Mouse (Mus musculus) heart, embryonic 12.5 days (tissue): ENCODE data around the gene Dync1h1. TPM values are rescaled to one million over a fixed set of nuclear protein-coding genes. Genes with fewer than 3 reads are reported as not detected.
"Not testable (repeated sequence)": the region's sequence is repeated elsewhere in the genome, so short reads cannot be mapped to it uniquely, and the experiment has no call there.

Experiments
- ATAC-seq: fragments of 200-750 bp; cut with Nextera tagmentation; 2 replicates; pipeline ENCODE4 v1.8.0; 2017; ENCODE audit warnings: moderate TSS enrichment, moderate library complexity; ENCODE audit not compliant: insufficient number of reproducible peaks, low FRiP score
- H3K27ac ChIP-seq: fragments of 300-500 bp; sonication (generic); 2 replicates; pipeline ENCODE4 v1.5.1; 2016; ENCODE audit warnings: mild to moderate bottlenecking, moderate library complexity; ENCODE audit not compliant: poor library complexity, severe bottlenecking
- H3K27me3 ChIP-seq: fragments of 300-500 bp; sonication (generic); replicated peaks from 2 replicates; pipeline ENCODE4 v1.6.1; 2016; ENCODE audit warnings: mild to moderate bottlenecking, moderate library complexity
- H3K36me3 ChIP-seq: fragments of 300-500 bp; sonication (generic); 2 replicates; pipeline ENCODE4 v1.6.1; 2016; ENCODE audit warnings: mild to moderate bottlenecking, moderate library complexity
- H3K4me1 ChIP-seq: fragments of 300-500 bp; sonication (generic); replicated peaks from 2 replicates; pipeline ENCODE4 v1.6.1; 2016; ENCODE audit warnings: mild to moderate bottlenecking
- H3K4me2 ChIP-seq: fragments of 300-500 bp; sonication (generic); 2 replicates; pipeline ENCODE4 v1.6.1; 2016; ENCODE audit warnings: mild to moderate bottlenecking, moderate library complexity
- H3K4me3 ChIP-seq: fragments of 300-500 bp; sonication (generic); 2 replicates; pipeline ENCODE4 v1.5.1; 2016; ENCODE audit warnings: mild to moderate bottlenecking
- H3K9ac ChIP-seq: fragments of 300-500 bp; sonication (generic); 2 replicates; pipeline ENCODE4 v1.6.1; 2016; ENCODE audit warnings: mild to moderate bottlenecking, moderate library complexity
- H3K9me3 ChIP-seq: fragments of 300-500 bp; sonication (generic); replicated peaks from 2 replicates; pipeline ENCODE4 v1.6.1; 2016; ENCODE audit warnings: mild to moderate bottlenecking, moderate library complexity
- WGBS: fragments of 180-500 bp; shearing (Covaris S2); methylation state at CpG from one replicate; pipeline ENCODE4 v1.1.7; 2016; 5-methylcytosine and 5-hydroxymethylcytosine counted together
- polyA plus RNA-seq: library from polyadenylated mRNA; unstranded; fragments of >200 nt; fragmentation: Nextera tagmentation; extraction: Ambion mirVana; gene quantifications from 2 replicates; pipeline ENCODE4 v1.2.1, GENCODE M21; 2016

Gene Dync1h1
- polyA plus RNA-seq, 1 experiment from 2014 or later = 48.2 TPM

DNA sequence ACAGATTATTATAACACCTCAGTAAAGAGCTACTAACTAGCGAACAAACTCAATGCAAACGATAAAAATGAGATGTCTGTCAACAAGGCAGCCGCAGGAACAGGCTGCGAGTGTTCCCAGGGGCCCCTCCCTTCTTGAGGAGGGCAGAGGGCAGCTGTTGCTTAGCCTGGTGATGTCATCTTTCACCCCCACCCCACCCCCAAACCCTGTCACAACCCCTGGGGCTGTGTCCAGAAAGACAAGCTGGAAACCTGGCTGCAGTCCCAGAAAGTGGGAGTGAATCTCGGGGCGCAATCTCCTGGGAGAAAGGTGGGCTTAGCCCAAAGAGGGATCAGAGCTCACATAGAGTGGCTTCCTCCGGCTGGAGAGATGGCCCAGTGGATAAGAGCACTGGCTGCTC lies 79.9 kb downstream of the Dync1h1 start:
- no peaks in the 10 kb centered on the region for H3K9me3 ChIP-seq
- no peak overlapping the region; the same call in 1 of the 2 replicates for H3K9ac ChIP-seq
- H3K4me3 ChIP-seq = no peak overlapping the region
- 27% methylated on average over 7 of the region's 7 CpGs for WGBS
- H3K4me2 ChIP-seq = no peak overlapping the region
- H3K27me3 ChIP-seq = no peaks in the 10 kb centered on the region
- peaks cover 5% of the 10 kb centered on the region for H3K4me1 ChIP-seq
- no peak for ATAC-seq
- no peak overlapping the region for H3K27ac ChIP-seq
- 0 out of 2 replicates have a peak, but pooled peaks cover 2% of the 10 kb centered on the region for H3K36me3 ChIP-seq

DNA sequence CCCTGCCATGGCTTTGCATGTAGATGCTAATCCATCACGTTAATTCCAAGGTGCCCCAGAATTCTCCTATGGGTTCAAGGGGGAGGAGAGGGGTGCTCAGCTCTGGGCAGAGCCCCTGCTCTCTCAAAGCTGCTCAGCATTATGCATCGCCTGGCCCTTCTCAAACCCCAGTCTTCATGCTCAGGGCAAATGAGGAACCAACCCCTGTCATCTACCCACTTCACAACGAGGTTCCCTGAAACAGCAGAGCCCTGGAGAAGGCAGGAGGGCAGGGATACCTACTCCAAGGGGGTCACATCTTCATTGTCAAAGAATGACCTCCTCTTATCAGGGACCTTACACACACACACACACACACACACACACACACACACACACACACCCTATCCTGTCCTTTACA lies 80.6 kb downstream of the Dync1h1 start:
- H3K9me3 ChIP-seq = no peaks in the 10 kb centered on the region
- no peak overlapping the region for H3K27ac ChIP-seq
- peaks cover 5% of the 10 kb centered on the region for H3K4me1 ChIP-seq
- H3K4me3 ChIP-seq = no peak overlapping the region
- no peak overlapping the region for H3K4me2 ChIP-seq
- no peak for ATAC-seq
- H3K27me3 ChIP-seq = no peaks in the 10 kb centered on the region
- no peak overlapping the region for H3K9ac ChIP-seq
- 0 out of 2 replicates have a peak, but pooled peaks cover 9% of the 10 kb centered on the region for H3K36me3 ChIP-seq
- 61% methylated on average over 3 of the region's 3 CpGs for WGBS

DNA sequence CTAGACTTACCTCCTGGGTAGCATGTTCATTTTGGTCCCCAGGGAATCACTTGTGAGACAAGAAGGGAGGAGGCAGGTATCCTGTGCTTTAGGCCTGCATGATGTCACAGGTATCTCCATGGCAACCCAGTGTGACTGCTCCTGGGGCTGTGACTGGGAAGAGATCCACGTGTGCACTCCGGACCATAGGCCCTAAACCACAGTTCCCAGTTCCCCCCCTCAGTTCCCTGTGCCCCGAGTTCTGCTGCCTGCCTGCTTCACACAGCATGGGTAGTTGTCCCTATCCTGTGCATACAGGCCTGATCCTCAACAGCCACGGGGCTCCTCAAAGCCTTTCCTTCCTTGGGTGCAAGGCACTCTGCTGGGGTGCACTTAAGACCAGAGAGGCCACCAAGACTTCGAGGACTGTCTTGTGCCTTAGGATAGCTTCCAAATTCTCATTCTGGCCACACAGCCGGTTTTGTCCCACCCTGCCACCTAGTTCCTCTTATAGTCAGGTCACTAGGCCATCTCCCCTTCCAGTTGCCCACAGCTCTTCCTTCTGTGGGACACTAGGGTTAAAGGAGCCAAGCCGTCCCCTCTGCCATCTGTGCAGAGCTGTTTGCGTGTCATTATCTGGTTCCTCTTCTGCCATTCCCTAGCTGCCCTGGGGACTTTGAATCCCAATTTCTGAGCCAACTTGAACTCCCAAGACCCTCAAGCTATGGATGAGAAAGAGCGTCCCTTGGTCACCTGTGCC lies 81.5 kb downstream of the Dync1h1 start, which contains the start of gene 1700001K19Rik:
TSS of gene 1700001K19Rik (minus strand) at position 59 of the 739 bp plus-strand sequence.
- no peak within 1 kb of the TSS for H3K4me2 ChIP-seq
- 0 out of 2 replicates have a peak, but pooled peaks cover 12% of the 10 kb centered on the region for H3K36me3 ChIP-seq
- 73% methylated on average over 9 of the region's 9 CpGs for WGBS
- H3K27ac ChIP-seq = no peak within 1 kb of the TSS
- ATAC-seq = no peak
- H3K9ac ChIP-seq = no peak within 1 kb of the TSS
- no peak within 1 kb of the TSS for H3K4me3 ChIP-seq
- H3K4me1 ChIP-seq = peaks cover 12% of the 10 kb centered on the region
- H3K27me3 ChIP-seq = no peaks in the 10 kb centered on the region
- H3K9me3 ChIP-seq = no peaks in the 10 kb centered on the region

DNA sequence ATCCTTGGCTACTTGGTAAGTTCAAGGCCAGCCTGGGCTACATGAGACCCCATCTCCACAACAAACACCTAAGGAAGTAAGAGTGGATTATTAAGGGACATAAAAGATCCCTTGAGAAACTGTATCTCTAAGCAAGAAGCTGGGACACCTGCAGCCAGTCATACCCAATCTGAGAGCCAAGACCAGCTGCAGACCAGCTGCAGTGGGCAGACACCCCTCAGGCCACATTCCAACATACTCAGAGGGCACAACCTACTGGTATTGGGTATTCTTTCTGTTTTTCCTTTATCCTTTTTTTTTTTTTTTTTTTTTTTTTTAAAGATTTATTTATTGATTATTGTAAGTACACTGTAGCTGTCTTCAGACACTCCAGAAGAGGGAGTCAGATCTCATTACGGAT lies 82.3 kb downstream of the Dync1h1 start:
- 0 out of 2 replicates have a peak, but pooled peaks cover 12% of the 10 kb centered on the region for H3K36me3 ChIP-seq
- no peaks in the 10 kb centered on the region for H3K9me3 ChIP-seq
- no peaks in the 10 kb centered on the region for H3K27me3 ChIP-seq
- H3K9ac ChIP-seq = no peak overlapping the region
- no peak for ATAC-seq
- H3K4me1 ChIP-seq = peaks cover 20% of the 10 kb centered on the region
- no CpG with 5 or more reads among the region's 1 CpGs for WGBS
- no peak overlapping the region for H3K27ac ChIP-seq
- H3K4me2 ChIP-seq = no peak overlapping the region
- H3K4me3 ChIP-seq = no peak overlapping the region

DNA sequence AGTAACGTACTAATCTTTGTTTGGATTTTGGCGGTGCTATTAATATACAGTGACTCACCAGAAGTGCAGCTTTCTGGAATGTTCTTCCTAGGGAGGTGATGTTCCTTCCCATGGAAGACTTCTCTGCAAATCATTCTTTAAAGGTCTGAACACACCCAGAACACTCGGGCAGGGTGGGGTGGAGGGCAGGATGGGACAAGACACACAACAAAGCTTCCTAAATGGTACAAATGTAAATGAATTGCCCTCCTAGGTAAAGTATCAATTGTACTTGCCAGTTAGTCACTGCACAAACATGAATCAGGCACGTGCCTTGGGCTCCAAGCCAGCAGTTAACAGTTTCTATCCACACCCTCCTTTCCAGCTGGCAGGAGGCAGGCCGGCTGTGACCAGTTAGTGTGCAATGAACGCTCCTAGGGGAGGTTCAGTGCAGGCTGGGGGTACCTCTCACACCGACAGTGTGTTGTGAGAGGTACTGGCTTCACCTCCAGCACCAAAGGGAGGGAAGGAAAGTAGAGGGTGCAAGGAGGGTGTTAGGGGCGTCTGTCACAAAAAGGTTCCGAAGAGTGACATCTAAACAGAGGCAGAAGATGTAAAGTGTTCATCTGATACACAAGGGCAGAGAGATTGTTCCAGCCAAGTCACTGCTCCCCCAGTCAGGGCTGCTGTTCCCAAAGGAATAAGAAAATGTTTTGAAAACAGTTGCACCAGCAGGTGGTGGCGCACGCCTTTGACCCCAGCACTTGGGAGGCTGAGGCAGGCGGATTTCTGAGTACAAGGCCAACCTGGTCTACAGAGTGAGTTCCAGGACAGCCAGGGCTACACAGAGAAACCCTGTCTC lies 86.9 kb downstream of the Dync1h1 start:
- H3K4me3 ChIP-seq = no peak overlapping the region
- H3K27me3 ChIP-seq = no peaks in the 10 kb centered on the region
- H3K9me3 ChIP-seq = no peaks in the 10 kb centered on the region
- H3K27ac ChIP-seq = peak overlapping the region; percentile 93
- 0 out of 2 replicates have a peak overlapping the region, but pooled peaks have one; percentile 23 for H3K9ac ChIP-seq
- ATAC-seq = peak; percentile 78
- peaks cover 23% of the 10 kb centered on the region for H3K4me1 ChIP-seq
- peak overlapping the region; percentile 38 for H3K4me2 ChIP-seq
- WGBS = 49% methylated on average over 12 of the region's 12 CpGs
- peaks cover 46% of the 10 kb centered on the region for H3K36me3 ChIP-seq

DNA sequence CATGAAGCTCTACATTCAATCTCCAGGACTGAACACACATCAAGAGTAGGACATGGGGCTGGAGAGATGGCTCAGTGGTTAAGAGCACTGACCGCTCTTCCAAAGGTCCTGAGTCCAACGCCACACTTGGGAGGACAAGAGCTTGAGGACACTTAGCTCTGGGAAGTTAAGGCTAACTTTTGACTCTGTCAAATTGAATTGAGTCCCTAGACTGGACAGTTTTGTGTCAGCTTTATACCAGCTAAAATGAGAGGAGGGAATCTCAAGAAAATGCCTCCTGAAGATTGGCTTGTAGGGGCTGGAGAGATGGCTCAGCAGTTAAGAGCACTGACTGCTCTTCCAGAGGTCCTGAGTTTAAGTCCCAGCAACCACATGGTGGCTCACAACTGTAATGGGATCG lies 87.7 kb downstream of the Dync1h1 start:
- not testable (repeated sequence) for H3K27me3 ChIP-seq, H3K9ac ChIP-seq, ATAC-seq, H3K9me3 ChIP-seq, H3K4me2 ChIP-seq, H3K4me3 ChIP-seq
- peak overlapping the region; percentile 93 for H3K27ac ChIP-seq
- H3K36me3 ChIP-seq = peaks cover 52% of the 10 kb centered on the region
- H3K4me1 ChIP-seq = peaks cover 23% of the 10 kb centered on the region
- WGBS = 88% methylated on average over 3 of the region's 3 CpGs

DNA sequence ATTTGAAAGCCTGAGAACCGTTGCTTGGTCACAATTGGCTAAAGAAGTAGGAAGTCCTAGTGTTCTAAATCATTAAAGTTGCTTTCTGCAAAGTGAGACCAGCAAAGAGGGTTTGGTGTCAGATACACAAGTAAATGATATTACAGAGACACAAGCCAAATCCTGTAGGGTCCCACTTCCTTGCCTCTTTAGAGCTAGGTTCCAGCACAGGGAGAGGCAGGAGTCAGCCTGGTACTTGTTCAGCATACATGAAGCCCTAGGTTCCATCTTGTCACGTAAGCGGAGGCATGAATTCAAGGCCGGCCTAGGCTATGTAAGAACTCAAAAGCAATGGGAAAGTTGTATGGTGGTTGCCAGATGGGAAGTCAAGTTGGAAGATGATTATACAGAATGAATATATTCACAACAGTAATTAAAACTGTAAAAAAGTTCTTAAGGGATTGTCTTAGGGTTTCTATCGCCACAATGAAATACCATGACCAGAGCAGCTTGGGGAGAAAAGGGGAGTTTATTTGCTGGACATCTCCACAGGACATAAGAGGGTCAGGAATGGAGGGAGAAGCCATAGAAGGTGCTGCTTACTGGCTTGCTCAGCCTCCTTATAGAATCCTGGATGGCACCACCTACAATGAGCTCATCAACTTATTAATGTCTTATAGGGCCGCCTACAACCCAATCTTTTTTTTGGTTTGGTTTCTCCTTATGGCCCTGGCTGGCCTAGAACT lies 88.8 kb downstream of the Dync1h1 start:
- Histone ChIP-seq H3K27ac (no peak overlapping the region), H3K4me3 (no peak overlapping the region), H3K4me1 (peaks cover 30% of the 10 kb centered on the region), H3K27me3 (no peaks in the 10 kb centered on the region), H3K4me2 (no peak overlapping the region), H3K9me3 (no peaks in the 10 kb centered on the region), H3K9ac (no peak overlapping the region), H3K36me3 (peaks cover 60% of the 10 kb centered on the region)
- WGBS = 87% methylated on average over 6 of the region's 6 CpGs
- no peak for ATAC-seq

DNA sequence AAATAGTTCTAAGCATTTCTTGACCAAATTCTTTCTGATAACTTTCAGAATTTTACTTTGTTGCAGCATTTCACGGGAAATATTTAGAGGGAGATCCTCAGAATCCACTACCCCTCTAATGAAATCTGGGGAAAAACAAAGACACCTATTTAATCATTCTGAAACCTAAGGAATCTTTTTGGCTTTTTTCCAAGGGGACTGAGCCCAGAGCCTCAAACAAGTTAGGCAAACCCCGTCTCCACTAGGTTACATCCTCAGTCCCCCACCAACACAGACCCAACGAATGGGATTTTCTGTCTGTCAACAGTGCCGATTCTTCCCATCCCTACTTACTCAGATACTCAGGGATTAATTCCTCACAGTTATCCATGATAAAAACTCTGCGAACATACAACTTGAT lies 92.1 kb downstream of the Dync1h1 start:
- H3K4me3 ChIP-seq = not testable (repeated sequence)

DNA sequence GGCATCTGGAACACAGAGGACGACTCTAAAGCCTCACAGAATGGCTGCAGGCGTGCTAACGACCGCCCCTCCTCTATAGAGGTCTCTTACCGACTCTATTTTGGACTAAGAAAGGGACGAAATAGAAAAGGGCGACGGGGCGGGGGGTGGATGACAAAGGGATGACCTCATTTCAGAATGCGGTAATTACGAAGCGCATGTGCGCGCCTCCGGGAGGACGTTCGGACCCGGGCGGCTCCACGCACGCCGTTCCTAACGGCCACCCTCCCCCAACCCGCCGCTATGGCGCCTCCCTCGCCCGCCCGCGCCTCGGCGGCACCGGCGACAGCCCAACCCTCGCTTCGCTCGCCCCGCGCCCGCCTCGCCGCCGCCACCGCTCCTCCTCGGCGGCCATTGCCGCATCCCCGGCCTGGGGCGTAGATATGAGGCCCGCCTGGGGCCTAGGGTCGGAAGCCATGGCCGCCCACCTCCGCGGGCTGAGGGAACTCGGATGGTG lies 94.5 kb downstream of the Dync1h1 start:
- peak overlapping the region; percentile 97 for H3K27ac ChIP-seq
- H3K9me3 ChIP-seq = no peaks in the 10 kb centered on the region
- peaks cover 35% of the 10 kb centered on the region for H3K4me1 ChIP-seq
- H3K27me3 ChIP-seq = no peaks in the 10 kb centered on the region
- H3K9ac ChIP-seq = peak overlapping the region; percentile 100
- peaks cover 27% of the 10 kb centered on the region for H3K36me3 ChIP-seq
- peak overlapping the region; percentile 82 for H3K4me2 ChIP-seq
- peak; percentile 71 for ATAC-seq
- peak overlapping the region; percentile 96 for H3K4me3 ChIP-seq
- WGBS = under 1% methylated on average over 55 of the region's 55 CpGs

More for the DNA sequence above, 92.1 kb downstream of the Dync1h1 start:
- not testable (repeated sequence) for H3K27ac ChIP-seq, H3K27me3 ChIP-seq, H3K4me2 ChIP-seq, H3K9ac ChIP-seq, ATAC-seq, H3K9me3 ChIP-seq
- 72% methylated on average over 5 of the region's 5 CpGs for WGBS
- Histone ChIP-seq H3K4me1 (peaks cover 30% of the 10 kb centered on the region), H3K36me3 (peaks cover 48% of the 10 kb centered on the region)

DNA sequence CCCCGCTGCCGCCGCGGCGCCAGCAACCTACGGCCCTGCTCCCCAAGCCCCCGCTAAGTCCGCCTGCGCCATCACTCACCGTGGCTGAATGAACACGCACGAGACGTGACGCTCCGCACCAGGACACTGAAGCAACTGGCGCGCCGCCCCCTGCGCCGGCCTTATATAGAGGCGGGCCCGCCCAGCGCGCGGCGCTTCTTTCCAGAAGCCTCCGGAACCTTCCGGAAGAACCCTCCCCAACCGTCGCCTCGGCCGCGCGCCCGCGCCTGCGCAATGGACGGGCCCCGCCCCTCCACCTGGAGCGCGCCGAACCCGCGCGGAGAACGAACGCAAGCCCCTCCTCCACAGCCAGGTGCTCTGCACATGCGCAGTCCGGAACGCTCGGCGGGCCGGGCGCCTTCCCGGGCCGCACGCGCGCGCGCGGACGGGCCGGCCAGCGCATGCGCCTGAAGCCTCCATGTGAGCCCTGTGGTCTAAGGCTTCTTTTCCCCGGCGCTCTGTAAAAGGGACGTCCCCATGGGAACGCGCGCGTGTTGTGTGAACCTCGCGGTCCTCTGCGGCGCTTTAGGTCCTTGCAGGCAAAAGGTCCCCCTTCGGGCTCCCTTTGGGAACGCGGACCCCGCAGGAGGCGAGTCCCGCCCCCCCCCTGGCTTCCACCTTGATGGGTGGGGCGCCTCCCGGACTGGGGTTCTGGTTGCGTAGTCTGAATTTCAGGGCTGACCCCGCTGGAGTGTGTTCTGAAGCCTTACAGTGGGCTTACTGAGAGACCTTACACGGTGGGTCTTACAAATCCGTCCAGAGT lies 95.1 kb downstream of the Dync1h1 start:
- Histone ChIP-seq H3K27ac (peak overlapping the region; percentile 97), H3K9ac (peak overlapping the region; percentile 100), H3K4me3 (peak overlapping the region; percentile 96), H3K36me3 (peaks cover 26% of the 10 kb centered on the region), H3K9me3 (no peaks in the 10 kb centered on the region), H3K4me2 (peak overlapping the region; percentile 82), H3K4me1 (peaks cover 41% of the 10 kb centered on the region), H3K27me3 (no peaks in the 10 kb centered on the region)
- ATAC-seq = peak; percentile 96
- under 1% methylated on average over 89 of the region's 89 CpGs for WGBS
